Mouse (Mus musculus): Measurements from ENCODE around the gene Psmd9.

The Psmd9 gene

GRCm38 (mm10) chr5:123151707-123152362, 17.4 kb upstream of the Psmd9 start:
- DNase-seq: no peak

- DNase-seq: no peak
Measured at GRCm38 (mm10) chr5:123152901-123153300, 16.3 kb upstream of the Psmd9 start.

- DNase-seq: peak; percentile 82
Measured at GRCm38 (mm10) chr5:123155425-123155824, 13.8 kb upstream of the Psmd9 start.

- peak; percentile 30 for DNase-seq
Measured at GRCm38 (mm10) chr5:123156763-123157162, 12.4 kb upstream of the Psmd9 start.

- DNase-seq: no peak
Measured at GRCm38 (mm10) chr5:123157972-123158371, 11.2 kb upstream of the Psmd9 start.

- no peak for DNase-seq
Measured at GRCm38 (mm10) chr5:123159446-123159845, 9.8 kb upstream of the Psmd9 start.

GRCm38 (mm10) chr5:123159866-123160265, 9.3 kb upstream of the Psmd9 start:
- DNase-seq: no peak

- peak; percentile 15 for DNase-seq
Measured at GRCm38 (mm10) chr5:123160341-123160740, 8.9 kb upstream of the Psmd9 start.

GRCm38 (mm10) chr5:123162942-123163341, 6.3 kb upstream of the Psmd9 start:
- no peak for DNase-seq

GRCm38 (mm10) chr5:123166437-123166836, 2.8 kb upstream of the Psmd9 start:
- DNase-seq: no peak

- no peak for DNase-seq
Measured at GRCm38 (mm10) chr5:123167591-123167990, 1.6 kb upstream of the Psmd9 start.

- no peak for DNase-seq
Measured at GRCm38 (mm10) chr5:123170365-123170764, 1.2 kb downstream of the Psmd9 start.

GRCm38 (mm10) chr5:123171646-123172350, 2.6 kb downstream of the Psmd9 start:
- peak; percentile 93 for DNase-seq

GRCm38 (mm10) chr5:123178792-123179191, 9.6 kb downstream of the Psmd9 start:
- no peak for DNase-seq

- DNase-seq: no peak
Measured at GRCm38 (mm10) chr5:123180390-123180789, 11.2 kb downstream of the Psmd9 start.

- DNase-seq: peak; percentile 66
Measured at GRCm38 (mm10) chr5:123181536-123181935, 12.3 kb downstream of the Psmd9 start.

GRCm38 (mm10) chr5:123182651-123183050, 13.4 kb downstream of the Psmd9 start, which contains the start of gene Hpd:
TSS of gene Hpd (minus strand) at chr5:123182727.
- DNase-seq: no peak

- DNase-seq: peak; percentile 46
Measured at GRCm38 (mm10) chr5:123185966-123186365, 16.8 kb downstream of the Psmd9 start.

- DNase-seq: no peak
Measured at GRCm38 (mm10) chr5:123187306-123187705, 18.1 kb downstream of the Psmd9 start.

GRCm38 (mm10) chr5:123190912-123191311, 21.7 kb downstream of the Psmd9 start:
- no peak for DNase-seq

GRCm38 (mm10) chr5:123191427-123191826, 22.2 kb downstream of the Psmd9 start:
- no peak for DNase-seq

- no peak for DNase-seq
Measured at GRCm38 (mm10) chr5:123192606-123193150, 23.5 kb downstream of the Psmd9 start.

- DNase-seq: no peak
Measured at GRCm38 (mm10) chr5:123193436-123193835, 24.2 kb downstream of the Psmd9 start.

- DNase-seq: no peak
Measured at GRCm38 (mm10) chr5:123194856-123195255, 25.6 kb downstream of the Psmd9 start.
